Mouse (Mus musculus) limb, embryonic 14.5 days (tissue): ENCODE data around the gene Lep. TPM values are rescaled to one million over a fixed set of nuclear protein-coding genes. Genes with fewer than 3 reads are reported as not detected.

ENCODE experiments used
- ATAC-seq: fragments of 200-750 bp; cut with Nextera tagmentation; 2 replicates; pipeline ENCODE4 v1.8.0; 2017; ENCODE audit warnings: low read depth, moderate number of reproducible peaks, moderate TSS enrichment; ENCODE audit not compliant: low FRiP score
- DNase-seq: peaks from one replicate; pipeline ENCODE4 v3.0.0-alpha.2; 2015; ENCODE audit warnings: low spot score
- H3K27ac ChIP-seq: fragments of 300-500 bp; sonication (generic); replicated peaks from 2 replicates; pipeline ENCODE4 v1.5.1; 2014; ENCODE audit warnings: low read depth, mild to moderate bottlenecking, low read length, moderate library complexity, mixed read lengths
- H3K27me3 ChIP-seq: fragments of 300-500 bp; sonication (generic); 2 replicates; pipeline ENCODE4 v1.6.1; 2014; ENCODE audit warnings: low read length, mixed read lengths; ENCODE audit not compliant: control insufficient read depth, insufficient read depth
- H3K36me3 ChIP-seq: fragments of 300-500 bp; sonication (generic); 2 replicates; pipeline ENCODE4 v1.6.1; 2014; ENCODE audit warnings: mild to moderate bottlenecking, low read length, moderate library complexity, mixed read lengths; ENCODE audit not compliant: control insufficient read depth, insufficient read depth
- H3K4me1 ChIP-seq: fragments of 300-500 bp; sonication (generic); 2 replicates; pipeline ENCODE4 v1.6.1; 2014; ENCODE audit warnings: antibody characterized with exemption, low read length, mixed read lengths; ENCODE audit not compliant: control insufficient read depth, insufficient read depth
- H3K4me2 ChIP-seq: fragments of 300-500 bp; sonication (generic); replicated peaks from 2 replicates; pipeline ENCODE4 v1.6.1; 2014; ENCODE audit warnings: low read depth, mild to moderate bottlenecking, low read length, moderate library complexity; ENCODE audit not compliant: severe bottlenecking
- H3K4me3 ChIP-seq: fragments of 300-500 bp; sonication (generic); replicated peaks from 2 replicates; pipeline ENCODE4 v1.5.1; 2014; ENCODE audit warnings: low read length
- H3K9ac ChIP-seq: fragments of 300-500 bp; sonication (generic); 2 replicates; pipeline ENCODE4 v1.6.1; 2014; ENCODE audit warnings: mild to moderate bottlenecking, low read depth, low read length, moderate library complexity; ENCODE audit not compliant: severe bottlenecking
- H3K9me3 ChIP-seq: fragments of 300-500 bp; sonication (generic); 2 replicates; pipeline ENCODE4 v1.6.1; 2016; ENCODE audit warnings: low read length; ENCODE audit not compliant: control insufficient read depth
- POLR2A ChIP-seq: fragments of 200-500 bp; IDR thresholded peaks from 2 replicates; pipeline ENCODE4 v1.8.0; 2012; ENCODE audit warnings: inconsistent platforms, mild to moderate bottlenecking, moderate library complexity, borderline replicate concordance; ENCODE audit not compliant: insufficient read depth, insufficient read length; ENCODE audit errors: extremely low read depth
- WGBS: fragments of 180-500 bp; shearing (Covaris S2); extraction: QIAGEN DNeasy Blood & Tissue Kit; methylation state at CpG from one replicate; pipeline ENCODE4 v1.1.7; 2014; 5-methylcytosine and 5-hydroxymethylcytosine counted together
- polyA plus RNA-seq, 2 experiments: library from polyadenylated mRNA; depleted of rRNA in 1 of 2; stranded (reverse) in 1 of 2; unstranded in 1 of 2; fragments of >200 nt; fragmentation: Nextera tagmentation in 1 of 2; extraction: Ambion mirVana in 1 of 2; gene quantifications; 2 replicates each; pipeline versions ENCODE4 v1.2.1 to v1.2.3; 2012 to 2014

The Lep gene
- 0.03 TPM in 1 of 2 replicates, not detected in the other for polyA plus RNA-seq (2012; rRNA removed)
- not detected in 2 replicates for polyA plus RNA-seq (2014; fragmentation: Nextera tagmentation; extraction: Ambion mirVana)

GRCm38 (mm10) chr6:29059846-29060685, at the start of gene Lep:
Gene Lep (plus strand): TSS chr6:29060220.
- H3K27me3 ChIP-seq, result no peaks in the 10 kb centered on the region
- H3K4me3 ChIP-seq, result no peak within 1 kb of the TSS
- 73% methylated on average over 28 of the region's 28 CpGs for WGBS
- no peak for TF ChIP-seq POLR2A
- no peak within 1 kb of the TSS for H3K27ac ChIP-seq
- no peak within 1 kb of the TSS for H3K4me2 ChIP-seq
- no peak within 1 kb of the TSS for H3K9ac ChIP-seq
- H3K9me3 ChIP-seq, result no peaks in the 10 kb centered on the region
- no peak for DNase-seq
- no peaks in the 10 kb centered on the region for H3K36me3 ChIP-seq
- ATAC-seq, result no peak
- no peaks in the 10 kb centered on the region for H3K4me1 ChIP-seq

GRCm38 (mm10) chr6:29011651-29012050, 48.4 kb upstream of the Lep start:
- ATAC-seq (no peak), DNase-seq (no peak)
- Histone ChIP-seq H3K4me2 (no peak overlapping the region), H3K36me3 (no peaks in the 10 kb centered on the region), H3K27me3 (no peaks in the 10 kb centered on the region), H3K9ac (no peak overlapping the region), H3K4me1 (peaks cover under 1% of the 10 kb centered on the region; the same call in 1 of the 2 replicates), H3K9me3 (no peaks in the 10 kb centered on the region), H3K27ac (no peak overlapping the region), H3K4me3 (no peak overlapping the region)
- no peak for TF ChIP-seq POLR2A
- WGBS, result 85% methylated on average over 5 of the region's 5 CpGs

GRCm38 (mm10) chr6:29013216-29013615, 46.8 kb upstream of the Lep start:
- Histone ChIP-seq H3K4me3 (no peak overlapping the region), H3K27ac (no peak overlapping the region), H3K4me1 (peaks cover 7% of the 10 kb centered on the region; the same call in 1 of the 2 replicates), H3K27me3 (no peaks in the 10 kb centered on the region), H3K36me3 (no peaks in the 10 kb centered on the region), H3K4me2 (no peak overlapping the region), H3K9ac (no peak overlapping the region), H3K9me3 (no peaks in the 10 kb centered on the region)
- no peak for TF ChIP-seq POLR2A
- no peak for ATAC-seq
- 93% methylated on average over 6 of the region's 6 CpGs for WGBS
- no peak for DNase-seq

DNA sequence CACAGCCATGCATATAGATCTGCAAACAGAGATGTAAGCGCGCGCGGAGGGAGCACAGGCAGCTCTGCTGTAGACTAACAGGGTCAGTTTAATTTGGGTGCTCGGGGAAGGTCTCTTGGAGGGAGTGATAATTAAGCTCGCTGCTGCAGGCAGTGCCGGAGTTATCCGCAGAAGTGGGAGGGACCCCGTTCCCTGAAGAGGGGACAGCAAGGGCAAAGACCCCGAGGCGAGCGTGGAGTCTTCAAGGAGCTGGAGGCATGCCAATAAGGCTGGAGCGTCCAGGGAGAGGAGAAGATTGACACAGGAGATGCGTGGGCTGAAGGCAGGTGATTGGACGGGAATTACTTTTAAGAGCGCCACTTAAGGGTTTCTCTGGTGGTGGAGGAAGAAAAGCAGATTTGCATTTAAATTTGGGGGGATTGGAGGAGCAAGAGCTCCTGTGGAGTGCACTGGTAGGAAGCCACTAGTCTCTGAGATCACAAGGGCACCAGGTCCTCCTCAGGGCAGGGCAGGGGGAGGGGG, 43.1 kb upstream of the Lep start:
- H3K4me3 ChIP-seq, result peak overlapping the region; percentile 19
- TF ChIP-seq POLR2A, result no peak

GRCm38 (mm10) chr6:29019756-29020720, 40.0 kb upstream of the Lep start:
- H3K4me1 ChIP-seq, result peaks cover 7% of the 10 kb centered on the region; the same call in 1 of the 2 replicates
- no peak for TF ChIP-seq POLR2A
- H3K36me3 ChIP-seq, result no peaks in the 10 kb centered on the region
- H3K27me3 ChIP-seq, result no peaks in the 10 kb centered on the region
- ATAC-seq, result no peak
- no peak overlapping the region for H3K27ac ChIP-seq
- no peak for DNase-seq
- no peaks in the 10 kb centered on the region for H3K9me3 ChIP-seq
- no peak overlapping the region for H3K9ac ChIP-seq
- H3K4me2 ChIP-seq, result no peak overlapping the region
- WGBS, result 74% methylated on average over 18 of the region's 18 CpGs
- H3K4me3 ChIP-seq, result no peak overlapping the region

More for the DNA sequence above, 43.1 kb upstream of the Lep start:
- peaks cover 7% of the 10 kb centered on the region; the same call in 1 of the 2 replicates for H3K4me1 ChIP-seq
- H3K4me2 ChIP-seq, result peak overlapping the region; percentile 35
- H3K27me3 ChIP-seq, result no peaks in the 10 kb centered on the region
- no peak overlapping the region for H3K27ac ChIP-seq
- no peaks in the 10 kb centered on the region for H3K9me3 ChIP-seq
- no peaks in the 10 kb centered on the region for H3K36me3 ChIP-seq
- ATAC-seq, result no peak
- H3K9ac ChIP-seq, result no peak overlapping the region
- WGBS, result 2% methylated on average over 16 of the region's 16 CpGs
- DNase-seq, result no peak
